Mouse (Mus musculus) retina, adult 2 months (tissue): ENCODE data around the gene Fmo1.

ENCODE experiments used
- DNase-seq: peaks from one replicate; pipeline ENCODE4 v3.0.0-alpha.2; 2012; ENCODE audit warnings: low read depth, low spot score

The Fmo1 gene

DNA sequence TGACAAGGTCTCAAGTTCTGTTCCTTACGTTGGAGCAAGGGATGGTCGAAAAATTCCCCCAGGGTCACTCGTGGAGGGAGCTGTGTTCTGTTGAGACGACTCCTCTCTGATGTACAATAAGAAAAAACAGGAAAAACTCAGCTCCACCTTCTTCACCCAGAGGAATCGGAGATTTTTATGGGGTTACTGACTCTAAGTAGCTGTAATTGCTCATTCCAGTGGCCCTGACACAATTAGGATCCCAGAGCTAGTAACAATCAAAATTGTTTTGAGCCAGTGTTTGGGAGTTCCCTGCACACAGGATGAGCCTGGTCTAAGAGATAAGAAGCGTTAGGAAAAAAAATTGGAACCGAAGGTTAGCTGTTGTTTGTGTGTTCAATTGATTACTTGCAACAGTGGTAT is at the start of gene Fmo1:
Fmo1 (minus strand) TSS at position 331 of the 402 bp plus-strand sequence.
- no peak for DNase-seq

DNA sequence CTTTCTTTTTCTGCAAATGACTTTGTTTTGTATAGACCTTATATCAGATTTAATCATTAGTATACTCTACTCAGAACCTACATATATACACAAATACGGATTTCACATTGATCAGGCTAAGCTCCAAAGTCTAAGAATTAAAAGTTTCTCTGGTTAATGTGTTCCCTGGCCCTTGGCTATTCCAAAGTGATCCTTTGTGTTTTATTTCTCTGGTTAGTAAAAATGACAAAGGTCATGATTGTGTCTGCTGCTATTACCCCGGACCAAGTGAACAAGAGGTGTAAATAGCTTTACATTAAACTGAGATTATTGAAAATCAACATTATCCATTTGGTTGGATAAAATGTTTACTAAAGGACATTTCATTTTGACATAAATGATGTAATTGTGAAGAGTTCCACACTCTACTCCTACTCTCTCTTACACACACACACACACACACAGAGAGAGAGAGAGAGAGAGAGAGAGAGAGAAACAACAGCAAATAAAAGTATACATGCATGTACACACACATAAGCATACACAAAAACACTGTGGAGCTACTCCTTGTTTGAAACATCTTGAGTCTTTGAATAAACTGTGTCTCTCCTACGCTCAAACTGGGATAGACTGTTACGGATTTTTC is 48.6 kb upstream of the Fmo1 start:
- no peak for DNase-seq

- no peak for DNase-seq
Observed at GRCm38 (mm10) chr1:162912085-162912484, 45.7 kb upstream of the Fmo1 start.

DNA sequence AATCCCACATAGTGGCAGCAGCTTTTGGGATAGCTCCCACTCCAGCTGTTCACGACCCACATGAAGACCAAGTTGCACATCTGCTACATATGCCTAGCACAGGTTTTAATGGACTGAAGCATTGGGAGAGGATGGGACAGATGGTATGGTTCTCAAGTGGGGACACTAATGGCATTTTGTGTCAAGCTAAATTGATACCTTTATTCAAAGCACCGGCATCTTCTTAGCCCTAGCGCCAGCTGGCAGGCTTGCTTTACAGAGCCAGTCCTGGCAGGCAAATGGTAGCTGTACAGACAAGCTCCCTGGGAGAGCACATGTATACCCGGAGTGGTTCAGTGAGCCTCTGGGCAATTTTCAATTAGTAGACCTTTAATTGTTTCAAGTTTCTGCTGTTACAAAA is 35.5 kb upstream of the Fmo1 start:
- no peak for DNase-seq

DNA sequence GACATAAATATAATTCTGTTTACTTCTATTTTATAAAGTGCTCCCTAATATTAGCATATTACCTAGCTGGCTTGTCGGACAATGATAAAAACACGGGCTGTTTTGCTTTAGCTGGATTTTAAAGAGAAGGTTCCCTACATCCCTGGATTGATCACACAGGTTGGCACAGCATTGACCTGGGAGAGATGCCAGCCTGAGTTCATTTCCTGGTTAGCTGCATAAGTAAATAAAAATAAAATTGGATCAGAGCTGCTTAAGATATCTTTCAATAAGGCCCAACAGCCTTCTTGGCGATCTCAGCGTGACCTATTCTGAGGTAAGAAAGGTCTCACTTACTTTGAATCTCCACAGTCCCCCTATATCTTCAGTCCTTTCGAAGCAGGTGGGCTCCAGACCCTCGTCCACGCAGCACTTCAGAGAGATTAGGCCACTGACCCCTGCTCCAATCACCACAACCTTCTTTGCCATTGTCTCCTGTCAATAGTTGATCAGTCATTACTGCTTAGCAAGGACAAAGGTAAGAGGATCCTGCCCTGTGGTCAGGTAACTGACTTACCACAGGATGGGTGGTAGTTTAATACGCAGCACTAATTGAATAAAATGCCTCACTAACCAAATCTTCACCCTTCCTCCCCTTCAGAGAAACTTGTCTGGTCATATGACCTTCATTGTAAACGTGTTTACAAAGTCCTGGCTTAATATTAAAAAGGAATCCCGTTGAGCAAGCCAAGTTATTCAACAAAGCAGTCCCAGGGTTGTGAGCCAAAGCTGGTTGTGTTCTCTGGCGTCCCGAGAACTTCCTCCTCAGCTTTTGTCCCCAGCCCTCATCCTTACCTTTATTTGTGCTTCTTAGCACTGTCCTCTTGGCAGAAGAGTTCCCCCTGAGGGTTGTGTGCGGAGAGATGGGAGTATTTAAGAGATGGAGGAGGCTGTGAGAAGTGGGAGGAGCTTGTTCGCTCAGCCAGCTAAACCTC is 31.7 kb upstream of the Fmo1 start, which contains the start of gene Fmo2:
Fmo2 (minus strand) TSS at position 889 of the 974 bp plus-strand sequence.
- DNase-seq = no peak

- DNase-seq = no peak
Observed at GRCm38 (mm10) chr1:162895900-162896299, 29.5 kb upstream of the Fmo1 start.

DNA sequence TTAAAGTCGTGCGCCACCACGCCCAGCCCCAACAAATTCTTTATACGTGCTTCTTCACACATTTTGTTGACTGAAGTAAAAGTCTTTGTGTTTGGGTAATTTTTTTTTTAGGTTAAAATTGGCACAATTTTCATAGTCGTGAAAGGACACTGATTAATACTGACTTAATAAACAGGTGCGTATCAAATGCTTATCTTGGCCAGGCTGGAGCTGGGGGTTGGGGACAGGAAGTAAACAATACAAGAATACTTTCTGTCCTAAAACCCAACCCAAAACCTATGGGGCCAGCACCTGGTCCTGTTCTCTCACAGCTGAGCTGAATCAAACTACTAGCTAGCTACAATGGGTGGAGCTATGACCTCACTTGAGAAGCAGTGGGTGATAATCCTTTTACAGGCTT is 26.6 kb upstream of the Fmo1 start:
- no peak for DNase-seq

DNA sequence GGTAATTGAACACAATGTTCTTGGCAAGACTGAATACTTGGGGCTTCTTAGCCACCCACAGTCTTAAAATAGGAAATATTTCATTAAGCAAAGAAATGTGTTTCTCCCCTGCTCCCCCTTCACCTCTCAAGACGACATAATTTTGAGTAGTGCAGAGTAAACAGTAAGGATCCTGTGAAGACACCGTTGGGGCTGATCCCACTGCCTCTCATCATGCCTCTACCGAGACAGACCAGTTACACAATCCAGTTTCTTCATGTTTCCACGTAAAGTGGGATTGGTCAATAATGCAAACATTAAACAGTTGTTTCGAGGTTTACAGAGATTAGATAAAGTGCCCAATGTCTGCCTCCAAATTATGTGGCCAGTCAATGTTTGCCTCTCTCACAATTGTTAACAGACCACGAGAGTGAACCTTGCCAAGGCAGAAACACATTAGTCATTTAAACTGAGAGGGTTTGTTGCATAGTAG is 25.6 kb upstream of the Fmo1 start:
- DNase-seq = no peak

- DNase-seq = no peak
Observed at GRCm38 (mm10) chr1:162888646-162889045, 22.2 kb upstream of the Fmo1 start.

GRCm38 (mm10) chr1:162887644-162888043 is 21.2 kb upstream of the Fmo1 start:
- DNase-seq = no peak

DNA sequence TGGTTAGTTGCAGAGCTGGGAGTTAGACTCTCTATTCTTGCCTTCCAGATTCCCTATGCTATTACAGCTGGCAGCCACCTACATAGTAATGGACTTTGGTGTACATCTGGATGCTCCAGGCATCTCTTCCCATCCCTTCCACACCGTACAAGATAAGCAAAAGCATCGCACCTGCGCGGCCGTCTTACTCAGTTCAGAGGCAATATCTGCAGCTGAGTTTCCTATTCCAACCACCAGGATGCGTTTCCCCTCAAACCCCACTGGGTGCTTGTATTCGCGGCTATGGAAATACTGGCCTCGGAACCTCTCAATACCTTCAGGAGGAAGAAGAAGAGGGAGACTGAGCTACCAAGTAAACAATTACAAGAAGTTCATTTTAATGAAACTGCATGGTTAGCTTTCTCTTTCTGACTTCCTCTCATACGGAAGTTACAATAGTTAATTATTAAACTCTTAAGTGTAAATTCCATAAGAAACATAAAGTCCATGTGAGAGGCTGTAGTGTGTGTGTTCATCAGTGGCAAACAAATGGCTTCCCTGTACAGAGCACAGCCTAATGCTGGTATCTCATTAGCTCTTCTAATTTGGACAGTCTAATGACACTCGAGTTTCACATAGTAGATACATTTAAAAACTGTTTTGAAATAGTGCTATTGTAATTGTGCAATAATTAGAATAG is 19.9 kb upstream of the Fmo1 start:
- no peak for DNase-seq

DNA sequence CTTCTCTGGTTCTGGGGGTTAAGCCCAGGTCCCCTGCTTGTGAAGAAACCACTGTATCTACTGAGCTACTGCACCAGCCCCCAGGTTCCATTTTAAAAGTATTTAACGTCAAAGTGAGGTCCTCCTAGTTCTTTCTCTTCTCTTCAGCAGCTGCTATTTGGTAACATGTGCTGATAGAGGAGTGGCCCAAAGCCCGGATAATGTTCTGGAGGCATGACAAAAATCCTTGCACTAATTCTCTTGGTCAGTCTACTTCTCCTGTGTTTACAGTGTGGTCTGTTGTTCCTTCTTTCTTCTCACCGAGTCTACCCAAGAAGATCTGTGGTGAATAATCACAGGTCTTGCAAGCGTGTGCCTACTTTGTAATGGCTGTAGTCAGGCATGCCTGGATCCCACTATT is 16.3 kb upstream of the Fmo1 start:
- DNase-seq = no peak

GRCm38 (mm10) chr1:162879595-162880369 is 13.4 kb upstream of the Fmo1 start:
- no peak for DNase-seq

- DNase-seq = no peak
Observed at GRCm38 (mm10) chr1:162875091-162875490, 8.7 kb upstream of the Fmo1 start.

GRCm38 (mm10) chr1:162871701-162872311 is 5.4 kb upstream of the Fmo1 start:
- no peak for DNase-seq

GRCm38 (mm10) chr1:162870978-162871377 is 4.6 kb upstream of the Fmo1 start:
- no peak for DNase-seq

DNA sequence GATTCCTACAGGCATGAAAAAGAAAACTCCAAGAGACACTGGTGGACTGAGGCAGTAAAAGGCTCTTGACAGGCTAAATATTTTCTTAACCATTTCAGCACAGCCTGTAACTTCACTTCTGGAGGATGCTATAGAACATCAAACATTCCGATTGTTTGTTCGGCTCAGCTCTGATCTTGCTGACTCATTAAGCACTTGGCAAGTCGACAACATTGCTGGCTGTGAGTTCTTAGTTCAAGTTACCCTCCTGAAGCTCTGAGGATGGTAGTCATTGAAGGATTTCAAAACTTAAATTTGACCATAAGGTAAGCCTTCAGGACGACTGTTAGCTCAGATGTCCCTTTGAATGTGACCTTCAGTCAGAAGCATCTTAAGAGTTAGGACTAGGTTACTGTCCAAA is 986 bp upstream of the Fmo1 start:
- DNase-seq = no peak

GRCm38 (mm10) chr1:162865493-162865830 is 948 bp downstream of the Fmo1 start:
- DNase-seq = no peak

GRCm38 (mm10) chr1:162864816-162865492 is 1.5 kb downstream of the Fmo1 start:
- DNase-seq = no peak

- no peak for DNase-seq
Observed at GRCm38 (mm10) chr1:162864279-162864678, 2.1 kb downstream of the Fmo1 start.
